Mouse (Mus musculus) CH12.LX (cell line): ENCODE results near the gene Oas2. TPM values are rescaled to one million over a fixed set of nuclear protein-coding genes. Genes with fewer than 3 reads are reported as not detected.
A peak's percentile ranks its signal among the peaks of the same experiment; 100 is the strongest.

Source experiments
- DNase-seq: peaks from one replicate; pipeline ENCODE4 v3.0.0-alpha.2; 2013; ENCODE audit errors: extremely low read depth
- H3K27ac ChIP-seq: 2 replicates; pipeline ENCODE4 v1.5.1; 2012; ENCODE audit warnings: low read depth, mild to moderate bottlenecking, control low read depth, moderate library complexity; ENCODE audit not compliant: insufficient read depth
- H3K27me3 ChIP-seq: replicated peaks from 2 replicates; pipeline ENCODE3; 2012; ENCODE audit warnings: inconsistent platforms
- H3K36me3 ChIP-seq, 2 experiments: replicated peaks in 1 of 2; 2 replicates each; pipeline versions ENCODE3 to v1.6.1; 2012; ENCODE audit warnings: inconsistent platforms in 1 of 2, low read length in 1 of 2, mild to moderate bottlenecking in 1 of 2, mixed read lengths in 1 of 2, moderate library complexity in 1 of 2; ENCODE audit not compliant: control insufficient read depth in 1 of 2, insufficient read depth in 1 of 2
- H3K4me1 ChIP-seq, 2 experiments: 2 replicates each; pipeline ENCODE4 v1.6.1; 2012; ENCODE audit warnings: inconsistent platforms in 1 of 2, moderate library complexity in 1 of 2; ENCODE audit not compliant: insufficient read depth in 2 of 2, control insufficient read depth in 1 of 2
- H3K4me2 ChIP-seq: 2 replicates; pipeline ENCODE4 v1.6.1; 2012; ENCODE audit warnings: low read depth, mild to moderate bottlenecking, control low read depth; ENCODE audit not compliant: poor library complexity, insufficient read depth, severe bottlenecking
- H3K4me3 ChIP-seq, 3 experiments: fragments of 150-350 bp in 1 of 3; sonication (generic) in 1 of 3; replicated peaks in 1 of 3; 2 replicates each; pipeline versions ENCODE3 to v1.5.1; 2011 to 2012; ENCODE audit warnings: low read depth in 2 of 3, low read length in 2 of 3, mild to moderate bottlenecking in 2 of 3, moderate library complexity in 2 of 3, control low read depth in 1 of 3, improper control_type of control experiment in 1 of 3, inconsistent platforms in 1 of 3, mixed read lengths in 1 of 3; ENCODE audit not compliant: poor library complexity in 1 of 3
- H3K79me2 ChIP-seq: replicated peaks from 2 replicates; pipeline ENCODE4 v1.6.1; 2012; ENCODE audit warnings: mild to moderate bottlenecking, moderate library complexity; ENCODE audit not compliant: control insufficient read depth, poor library complexity, insufficient read depth, severe bottlenecking; ENCODE audit errors: extremely low read depth
- H3K9ac ChIP-seq: 2 replicates; pipeline ENCODE4 v1.6.1; 2012; ENCODE audit warnings: low read depth, mild to moderate bottlenecking, control low read depth, moderate library complexity; ENCODE audit not compliant: insufficient read depth
- H3K9me3 ChIP-seq: replicated peaks from 2 replicates; pipeline ENCODE3; 2012; ENCODE audit warnings: low read length, inconsistent platforms, mixed read lengths
- BHLHE40 ChIP-seq: IDR thresholded peaks from 2 replicates; pipeline ENCODE4 v1.6.1; 2011; ENCODE audit warnings: mild to moderate bottlenecking, low read depth, low read length, improper control_type of control experiment
- CHD1 ChIP-seq: IDR thresholded peaks from 2 replicates; pipeline ENCODE4 v1.6.1; 2012; ENCODE audit warnings: low read depth, low read length, improper control_type of control experiment, inconsistent platforms
- CHD2 ChIP-seq: IDR thresholded peaks from 2 replicates; pipeline ENCODE4 v1.6.1; 2011; ENCODE audit warnings: low read length, improper control_type of control experiment
- CTCF ChIP-seq, 2 experiments: IDR thresholded peaks in 1 of 2; conservative IDR thresholded peaks in 1 of 2; 2 replicates each; pipeline ENCODE4 v1.5.1; 2011 to 2012; ENCODE audit warnings: low read depth in 2 of 2, low read length in 2 of 2, improper control_type of control experiment in 1 of 2, inconsistent platforms in 1 of 2, mild to moderate bottlenecking in 1 of 2, moderate library complexity in 1 of 2
- ELF1 ChIP-seq: IDR thresholded peaks from 2 replicates; pipeline ENCODE4 v1.6.1; 2014; ENCODE audit warnings: low read depth, mild to moderate bottlenecking, inconsistent platforms, low read length, improper control_type of control experiment
- EP300 ChIP-seq: IDR thresholded peaks from 2 replicates; pipeline ENCODE4 v1.6.1; 2011; ENCODE audit warnings: low read length, improper control_type of control experiment
- HCFC1 ChIP-seq: IDR thresholded peaks from 2 replicates; pipeline ENCODE4 v1.6.1; 2012; ENCODE audit warnings: low read depth, mild to moderate bottlenecking, inconsistent platforms, low read length, improper control_type of control experiment
- IRF4 ChIP-seq: IDR thresholded peaks from 2 replicates; pipeline ENCODE4 v1.6.1; 2014; ENCODE audit warnings: low read depth, mild to moderate bottlenecking, inconsistent platforms, low read length, improper control_type of control experiment
- JUND ChIP-seq: conservative IDR thresholded peaks from 2 replicates; pipeline ENCODE4 v1.6.1; 2011; ENCODE audit warnings: low read depth, low read length, improper control_type of control experiment
- MAX ChIP-seq: IDR thresholded peaks from 2 replicates; pipeline ENCODE4 v1.6.1; 2011; ENCODE audit warnings: low read length, improper control_type of control experiment
- MAZ ChIP-seq: IDR thresholded peaks from 2 replicates; pipeline ENCODE4 v1.6.1; 2012; ENCODE audit warnings: low read depth, mild to moderate bottlenecking, inconsistent platforms, low read length, improper control_type of control experiment, moderate library complexity
- MEF2A ChIP-seq: IDR thresholded peaks from 2 replicates; pipeline ENCODE4 v1.6.1; 2014; ENCODE audit warnings: low read depth, mild to moderate bottlenecking, inconsistent platforms, low read length, improper control_type of control experiment, borderline replicate concordance
- MXI1 ChIP-seq: IDR thresholded peaks from 2 replicates; pipeline ENCODE4 v1.6.1; 2011; ENCODE audit warnings: mild to moderate bottlenecking, low read depth, low read length, improper control_type of control experiment
- MYC ChIP-seq: IDR thresholded peaks from 2 replicates; pipeline ENCODE4 v1.6.1; 2011; ENCODE audit warnings: low read depth, mild to moderate bottlenecking, improper control_type of control experiment, low read length
- PAX5 ChIP-seq: IDR thresholded peaks from 2 replicates; pipeline ENCODE4 v1.6.1; 2012; ENCODE audit warnings: low read length, inconsistent platforms, mixed read lengths
- RAD21 ChIP-seq: IDR thresholded peaks from 2 replicates; pipeline ENCODE4 v1.6.1; 2011; ENCODE audit warnings: low read depth, mild to moderate bottlenecking, low read length, improper control_type of control experiment, moderate library complexity
- RCOR1 ChIP-seq: conservative IDR thresholded peaks from 2 replicates; pipeline ENCODE4 v1.6.1; 2012; ENCODE audit warnings: low read depth, mild to moderate bottlenecking, inconsistent platforms, low read length, improper control_type of control experiment
- SIN3A ChIP-seq: IDR thresholded peaks from 2 replicates; pipeline ENCODE4 v1.6.1; 2012; ENCODE audit warnings: low read length, improper control_type of control experiment, inconsistent platforms
- TBP ChIP-seq: conservative IDR thresholded peaks from 2 replicates; pipeline ENCODE4 v1.6.1; 2011; ENCODE audit warnings: low read depth, low read length, improper control_type of control experiment
- USF2 ChIP-seq: conservative IDR thresholded peaks from 2 replicates; pipeline ENCODE4 v1.6.1; 2011; ENCODE audit warnings: low read depth, low read length, improper control_type of control experiment
- ZC3H11A ChIP-seq: IDR thresholded peaks from 2 replicates; pipeline ENCODE4 v1.6.1; 2012; ENCODE audit warnings: low read depth, mild to moderate bottlenecking, inconsistent platforms, low read length, improper control_type of control experiment
- dilution Hi-C: fragments of 300-500 bp; cut with MboI; formaldehyde crosslinking; loops from 2 replicates; pipeline ENCODE4 v1.14.3; 2020; ENCODE audit warnings: low sequenced_read_pairs; ENCODE audit not compliant: extremely low pct_unique_long_range_greater_than_20kb, extremely low pct_ligation_motif_present
- in situ Hi-C: fragments of 300-500 bp; cut with MboI; formaldehyde crosslinking; loops from 3 replicates; pipeline ENCODE4 v1.14.3; 2019; ENCODE audit warnings: low sequenced_read_pairs, low pct_ligation_motif_present, low pct_unique_long_range_greater_than_20kb, mixed read lengths
- polyA plus RNA-seq: library from polyadenylated mRNA; unstranded; fragments of >175 nt; gene quantifications from 2 replicates; pipeline ENCODE4 v1.2.1, GENCODE M21; 2012; ENCODE audit warnings: low read depth; ENCODE audit not compliant: insufficient read length
- total RNA-seq, 2 experiments: library from RNA; depleted of rRNA; stranded (reverse); fragments of 300-350 nt in 1 of 2; fragments of >200 nt in 1 of 2; gene quantifications; 2 replicates each; pipeline ENCODE4 v1.2.3; 2012 to 2014

Gene Oas2
- total and polyA plus RNA-seq, 3 experiments = not detected

- no peak overlapping the region for H3K4me3 ChIP-seq
- H3K9me3 ChIP-seq = peaks cover 2% of the 10 kb centered on the region
- no peak overlapping the region for H3K4me2 ChIP-seq
- no peak overlapping the region for H3K27ac ChIP-seq
- H3K79me2 ChIP-seq = no peaks in the 10 kb centered on the region
- no peak overlapping the region for H3K9ac ChIP-seq
- DNase-seq = peak; percentile 66
- dilution Hi-C loops = no loop called here
- H3K36me3 ChIP-seq = no peaks in the 10 kb centered on the region
- TF ChIP-seq USF2 = no peak
- TF ChIP-seq ELF1 = peak; percentile 50
- 0 out of 2 replicates have a peak, but pooled peaks have one; percentile 10 for TF ChIP-seq EP300
- peak; percentile 55; the same call in 1 of the 2 replicates for TF ChIP-seq BHLHE40
- TF ChIP-seq CHD1 = no peak
- TF ChIP-seq HCFC1 = peak; percentile 37; the same call in 1 of the 2 replicates
- TF ChIP-seq, all 38 proteins: peak for 4
- H3K4me1 ChIP-seq = peaks cover 6 to 22% of the 10 kb centered on the region in 2 experiments
- H3K27me3 ChIP-seq = peaks cover 38% of the 10 kb centered on the region
- in situ Hi-C loops = no loop called here
Measured at GRCm38 (mm10) chr5:120775287-120775985, 25.8 kb upstream of the Oas2 start.

- Histone ChIP-seq H3K9me3 (peaks cover 16% of the 10 kb centered on the region), H3K4me1 (no peaks in the 10 kb centered on the region), H3K9ac (no peak overlapping the region), H3K27me3 (peaks cover 46% of the 10 kb centered on the region), H3K27ac (no peak overlapping the region), H3K4me3 (no peak overlapping the region), H3K79me2 (no peaks in the 10 kb centered on the region), H3K4me2 (no peak overlapping the region), H3K36me3 (no peaks in the 10 kb centered on the region)
- in situ Hi-C loops = no loop called here
- no peak for DNase-seq
- dilution Hi-C loops = no loop called here
- no peak for TF ChIP-seq SIN3A
- no peak for TF ChIP-seq EP300
- no peak for TF ChIP-seq CHD2
- no peak for TF ChIP-seq ELF1
- no peak for TF ChIP-seq MYC
- TF ChIP-seq MEF2A = no peak
- TF ChIP-seq PAX5 = no peak
- TF ChIP-seq TBP = no peak
- no peak for TF ChIP-seq IRF4
Measured at GRCm38 (mm10) chr5:120769396-120769795, 19.7 kb upstream of the Oas2 start.

DNA sequence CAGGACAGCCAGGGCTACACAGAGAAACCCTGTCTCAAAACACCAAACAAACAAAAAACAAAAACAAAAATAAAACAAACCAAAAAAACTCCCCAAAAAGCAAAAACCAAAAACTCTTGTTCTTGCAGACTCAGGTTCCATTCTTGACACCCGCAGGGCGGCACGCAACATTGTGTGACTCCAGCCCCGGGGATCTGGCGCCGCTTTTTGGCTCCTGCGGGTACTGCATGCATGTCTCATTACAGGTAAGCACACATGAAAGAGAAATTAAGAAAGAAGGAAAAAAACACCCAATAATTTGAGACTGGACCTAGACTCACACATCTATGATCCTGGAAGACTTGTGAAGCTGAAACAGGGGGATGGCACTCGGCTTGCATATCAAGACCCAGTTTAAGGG, 15.4 kb upstream of the Oas2 start:
- Histone ChIP-seq H3K4me2 (no peak overlapping the region), H3K27me3 (peaks cover 26% of the 10 kb centered on the region), H3K9ac (no peak overlapping the region), H3K36me3 (no peaks in the 10 kb centered on the region), H3K9me3 (peaks cover 10% of the 10 kb centered on the region), H3K4me1 (peaks cover 0 to 6% of the 10 kb centered on the region in 2 experiments; a peak in 1 of 4 replicates), H3K79me2 (no peaks in the 10 kb centered on the region), H3K4me3 (no peak overlapping the region), H3K27ac (no peak overlapping the region)
- no peak for DNase-seq
- dilution Hi-C loops (no loop called here), in situ Hi-C loops (no loop called here)
- TF ChIP-seq IRF4 (no peak), MYC (no peak), MAZ (no peak), MXI1 (no peak), ZC3H11A (no peak), MAX (no peak), CTCF (conservative IDR thresholded peaks at IDR 0.05 in 1 of 2, IDR thresholded peaks at IDR 0.05 in 1 of 2; ENCODE audit: low read depth in 2 of 2, low read length in 2 of 2) (peak in 1 of 2 experiments; percentile 25; a peak in 1 of 4 replicates), JUND (no peak), SIN3A (no peak), RAD21 (peak; percentile 3; the same call in 1 of the 2 replicates), RCOR1 (no peak)
